Mouse (Mus musculus): ENCODE measurements around the gene Ifi47. TPM values are rescaled to one million over a fixed set of nuclear protein-coding genes. Genes with fewer than 3 reads are reported as not detected.

Ifi47 gene
- polyA plus RNA-seq, 1 experiment from 2014 or later: 2.5 TPM

- H3K4me3 ChIP-seq (ENCODE audit: low read length): no peak overlapping the region
- no peaks in the 10 kb centered on the region for H3K4me1 ChIP-seq (replicated peaks; ENCODE audit: control insufficient read depth, insufficient read depth, low read length)
- no peaks in the 10 kb centered on the region for H3K27me3 ChIP-seq (ENCODE audit: control insufficient read depth, insufficient read depth, low read depth, low read length)
- no peaks in the 10 kb centered on the region for H3K9me3 ChIP-seq (ENCODE audit: control insufficient read depth, low read length)
- H3K27ac ChIP-seq (ENCODE audit: low read length): no peak overlapping the region
- WGBS: 44% methylated on average over 2 of the region's 2 CpGs
- no peak for ATAC-seq (ENCODE audit: low read depth)
- H3K4me2 ChIP-seq (ENCODE audit: low read depth, low read length): no peak overlapping the region
- H3K9ac ChIP-seq (ENCODE audit: low read length): no peak overlapping the region
- no peaks in the 10 kb centered on the region for H3K36me3 ChIP-seq (ENCODE audit: control insufficient read depth, insufficient read depth, low read length)
Observed at GRCm38 (mm10) chr11:49114158-49114557, 37.8 kb downstream of the Ifi47 start.

- no peaks in the 10 kb centered on the region for H3K27me3 ChIP-seq (ENCODE audit: control insufficient read depth, insufficient read depth, low read depth, low read length)
- H3K36me3 ChIP-seq (ENCODE audit: control insufficient read depth, insufficient read depth, low read length): no peaks in the 10 kb centered on the region
- H3K9me3 ChIP-seq (ENCODE audit: control insufficient read depth, low read length): no peaks in the 10 kb centered on the region
- no peak within 1 kb of the TSS for H3K9ac ChIP-seq (ENCODE audit: low read length)
- no peak within 1 kb of the TSS for H3K4me3 ChIP-seq (ENCODE audit: low read length)
- no peak within 1 kb of the TSS for H3K27ac ChIP-seq (ENCODE audit: low read length)
- no peaks in the 10 kb centered on the region for H3K4me1 ChIP-seq (replicated peaks; ENCODE audit: control insufficient read depth, insufficient read depth, low read length)
- H3K4me2 ChIP-seq (ENCODE audit: low read depth, low read length): no peak within 1 kb of the TSS
- ATAC-seq (ENCODE audit: low read depth): no peak
Observed at GRCm38 (mm10) chr11:49114774-49115173, 38.4 kb downstream of the Ifi47 start, which contains the start of gene Olfr1396. TSS of gene Olfr1396 (minus strand) at chr11:49114874.

GRCm38 (mm10) chr11:49119635-49120034 is 43.2 kb downstream of the Ifi47 start:
- Histone ChIP-seq H3K4me2 (ENCODE audit: low read depth, low read length) (no peak overlapping the region), H3K27me3 (ENCODE audit: control insufficient read depth, insufficient read depth, low read depth, low read length) (no peaks in the 10 kb centered on the region), H3K4me1 (replicated peaks; ENCODE audit: control insufficient read depth, insufficient read depth, low read length) (no peaks in the 10 kb centered on the region), H3K36me3 (ENCODE audit: control insufficient read depth, insufficient read depth, low read length) (no peaks in the 10 kb centered on the region), H3K4me3 (ENCODE audit: low read length) (no peak overlapping the region), H3K9ac (ENCODE audit: low read length) (no peak overlapping the region), H3K27ac (ENCODE audit: low read length) (no peak overlapping the region), H3K9me3 (ENCODE audit: control insufficient read depth, low read length) (no peaks in the 10 kb centered on the region)
- no peak for ATAC-seq (ENCODE audit: low read depth)
- 77% methylated on average over 3 of the region's 3 CpGs for WGBS

- H3K4me2 ChIP-seq (ENCODE audit: low read depth, low read length): no peak overlapping the region
- WGBS: 83% methylated on average over 2 of the region's 2 CpGs
Observed at GRCm38 (mm10) chr11:49124169-49124568, 47.8 kb downstream of the Ifi47 start.

GRCm38 (mm10) chr11:49141974-49142373 is 65.6 kb downstream of the Ifi47 start, which contains the start of gene Olfr1395:
TSS of gene Olfr1395 (plus strand) at chr11:49142274.
- Histone ChIP-seq H3K27me3 (ENCODE audit: control insufficient read depth, insufficient read depth, low read depth, low read length) (no peaks in the 10 kb centered on the region), H3K4me3 (ENCODE audit: low read length) (no peak within 1 kb of the TSS), H3K4me1 (replicated peaks; ENCODE audit: control insufficient read depth, insufficient read depth, low read length) (no peaks in the 10 kb centered on the region), H3K27ac (ENCODE audit: low read length) (no peak within 1 kb of the TSS), H3K4me2 (ENCODE audit: low read depth, low read length) (no peak within 1 kb of the TSS), H3K36me3 (ENCODE audit: control insufficient read depth, insufficient read depth, low read length) (no peaks in the 10 kb centered on the region), H3K9ac (ENCODE audit: low read length) (no peak within 1 kb of the TSS), H3K9me3 (ENCODE audit: control insufficient read depth, low read length) (no peaks in the 10 kb centered on the region)
- no peak for ATAC-seq (ENCODE audit: low read depth)
- 85% methylated on average over 6 of the region's 6 CpGs for WGBS

More at GRCm38 (mm10) chr11:49124169-49124568, 47.8 kb downstream of the Ifi47 start:
- ATAC-seq (ENCODE audit: low read depth): no peak
- Histone ChIP-seq H3K9me3 (ENCODE audit: control insufficient read depth, low read length) (no peaks in the 10 kb centered on the region), H3K9ac (ENCODE audit: low read length) (no peak overlapping the region), H3K36me3 (ENCODE audit: control insufficient read depth, insufficient read depth, low read length) (no peaks in the 10 kb centered on the region), H3K27me3 (ENCODE audit: control insufficient read depth, insufficient read depth, low read depth, low read length) (no peaks in the 10 kb centered on the region), H3K27ac (ENCODE audit: low read length) (no peak overlapping the region), H3K4me3 (ENCODE audit: low read length) (no peak overlapping the region), H3K4me1 (replicated peaks; ENCODE audit: control insufficient read depth, insufficient read depth, low read length) (no peaks in the 10 kb centered on the region)

Other genes with a start within 250 kb of the Ifi47 start
- 1.7 and 2.6 TPM in 2 replicates for gene Gm12184, start 249.9 kb upstream of the Ifi47 start, polyA plus RNA-seq (2015; fragmentation: Nextera tagmentation; extraction: Ambion mirVana)
- 10.6 and 14.9 TPM in 2 replicates for gene Irgm1, start 204.9 kb upstream of the Ifi47 start, polyA plus RNA-seq (2015; fragmentation: Nextera tagmentation; extraction: Ambion mirVana)
- gene Gm5431, start 174.4 kb upstream of the Ifi47 start, polyA plus RNA-seq (2015; fragmentation: Nextera tagmentation; extraction: Ambion mirVana): 0.18 and 0.24 TPM in 2 replicates
- 3.5 and 6.6 TPM in 2 replicates for gene Psme2b, start 130.4 kb upstream of the Ifi47 start, polyA plus RNA-seq (2015; fragmentation: Nextera tagmentation; extraction: Ambion mirVana)
- not detected in 2 replicates for gene Olfr56, start 97.7 kb upstream of the Ifi47 start, polyA plus RNA-seq (2015; fragmentation: Nextera tagmentation; extraction: Ambion mirVana)
- 0.85 and 1.5 TPM in 2 replicates for gene 9930111J21Rik1, start 97.2 kb upstream of the Ifi47 start, polyA plus RNA-seq (2015; fragmentation: Nextera tagmentation; extraction: Ambion mirVana)
- 0.06 TPM in 1 of 2 replicates, not detected in the other for gene Gm12185, start 84.4 kb upstream of the Ifi47 start, polyA plus RNA-seq (2015; fragmentation: Nextera tagmentation; extraction: Ambion mirVana)
- gene Tgtp1, start 82.4 kb upstream of the Ifi47 start, polyA plus RNA-seq (2015; fragmentation: Nextera tagmentation; extraction: Ambion mirVana): 0.53 and 1.5 TPM in 2 replicates
- gene 9930111J21Rik2, start 25.3 kb upstream of the Ifi47 start, polyA plus RNA-seq (2015; fragmentation: Nextera tagmentation; extraction: Ambion mirVana): 0.78 TPM in 2 replicates
- gene Tgtp2, start 12.4 kb upstream of the Ifi47 start, polyA plus RNA-seq (2015; fragmentation: Nextera tagmentation; extraction: Ambion mirVana): 0.69 and 2.4 TPM in 2 replicates
- gene Olfr1396, start 38.3 kb downstream of the Ifi47 start, polyA plus RNA-seq (2015; fragmentation: Nextera tagmentation; extraction: Ambion mirVana): 0.15 TPM in 1 of 2 replicates, not detected in the other
- not detected in 2 replicates for gene Olfr1395, start 65.7 kb downstream of the Ifi47 start, polyA plus RNA-seq (2015; fragmentation: Nextera tagmentation; extraction: Ambion mirVana)
- not detected in 2 replicates for gene Olfr1394, start 77.8 kb downstream of the Ifi47 start, polyA plus RNA-seq (2015; fragmentation: Nextera tagmentation; extraction: Ambion mirVana)
- 0.73 and 0.84 TPM in 2 replicates for gene Btnl9, start 110.6 kb downstream of the Ifi47 start, polyA plus RNA-seq (2015; fragmentation: Nextera tagmentation; extraction: Ambion mirVana)
- 35.8 and 38.2 TPM in 2 replicates for gene Zfp62, start 126.7 kb downstream of the Ifi47 start, polyA plus RNA-seq (2015; fragmentation: Nextera tagmentation; extraction: Ambion mirVana)
- 73.0 and 78.9 TPM in 2 replicates for gene Mgat1, start 167.6 kb downstream of the Ifi47 start, polyA plus RNA-seq (2015; fragmentation: Nextera tagmentation; extraction: Ambion mirVana)
- gene Olfr1393, start 201.7 kb downstream of the Ifi47 start, polyA plus RNA-seq (2015; fragmentation: Nextera tagmentation; extraction: Ambion mirVana): 0.05 TPM in 1 of 2 replicates, not detected in the other
- 0.14 TPM in 1 of 2 replicates, not detected in the other for gene Olfr1392, start 208.7 kb downstream of the Ifi47 start, polyA plus RNA-seq (2015; fragmentation: Nextera tagmentation; extraction: Ambion mirVana)
- gene Olfr10, start 228.2 kb downstream of the Ifi47 start, polyA plus RNA-seq (2015; fragmentation: Nextera tagmentation; extraction: Ambion mirVana): not detected in 2 replicates
- gene Olfr1391, start 246.2 kb downstream of the Ifi47 start, polyA plus RNA-seq (2015; fragmentation: Nextera tagmentation; extraction: Ambion mirVana): not detected in 2 replicates